Mouse (Mus musculus): ENCODE results near the gene Il17c.

Il17c gene

GRCm38 (mm10) chr8:122460524-122461472, 39.0 kb downstream of the Il17c start, which contains the start of gene Snai3:
Gene Snai3 (minus strand): TSS chr8:122460733.
- DNase-seq (ENCODE audit: low read depth) = peak; percentile 57

GRCm38 (mm10) chr8:122461473-122462148, 39.8 kb downstream of the Il17c start:
- DNase-seq (ENCODE audit: low read depth) = peak; percentile 24

GRCm38 (mm10) chr8:122462510-122462909, 40.7 kb downstream of the Il17c start:
- DNase-seq (ENCODE audit: low read depth) = no peak

DNA sequence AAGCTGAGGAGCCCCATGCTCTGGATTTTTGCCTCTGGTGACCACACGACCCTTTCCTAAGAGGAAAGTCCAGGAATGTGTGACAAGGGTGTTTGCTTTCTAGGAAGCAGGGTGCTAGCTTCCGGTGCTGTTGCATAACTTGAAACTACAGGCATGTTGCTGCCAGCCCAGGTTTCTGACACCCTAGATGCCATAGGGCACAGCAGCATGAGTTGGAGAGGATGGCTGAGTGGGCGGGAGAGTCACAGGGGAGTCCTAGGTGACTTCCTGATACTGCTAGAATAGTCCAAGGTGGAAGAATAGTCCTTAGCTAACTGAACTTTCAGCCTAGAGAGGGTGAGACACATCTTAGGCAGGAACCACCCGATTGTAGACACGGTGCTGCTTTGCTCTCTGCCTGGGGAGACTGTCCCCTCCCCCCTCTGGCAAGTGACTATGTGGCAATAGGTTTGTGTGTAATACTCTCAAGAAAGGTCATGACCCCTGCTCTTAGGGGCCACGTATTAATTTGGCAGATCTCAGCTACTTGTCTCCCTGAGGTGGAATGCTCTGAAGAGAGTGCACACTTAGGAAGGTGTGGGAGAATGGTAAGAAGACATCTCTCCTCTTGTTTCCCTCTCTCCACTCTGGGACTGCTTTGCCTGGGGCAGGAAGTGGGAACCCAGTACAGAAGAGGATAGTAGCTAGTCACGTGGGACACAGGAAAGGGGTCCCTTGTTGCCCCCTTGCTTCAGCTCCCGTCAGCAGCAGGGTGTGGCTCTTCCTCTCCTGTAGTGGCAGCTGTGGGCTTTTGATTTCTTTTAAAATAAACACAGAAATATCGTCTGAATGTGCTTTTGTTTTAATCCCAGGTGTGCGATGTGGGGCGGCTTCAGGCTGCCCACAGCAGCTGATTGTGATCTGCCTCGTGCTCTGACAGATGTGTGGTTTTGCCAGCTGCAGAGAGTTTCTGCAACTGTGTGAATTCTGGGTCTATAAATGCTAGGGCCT, 42.1 kb downstream of the Il17c start:
- DNase-seq (ENCODE audit: low read depth) = peak; percentile 62

GRCm38 (mm10) chr8:122464985-122465384, 43.2 kb downstream of the Il17c start:
- DNase-seq (ENCODE audit: low read depth) = no peak

DNA sequence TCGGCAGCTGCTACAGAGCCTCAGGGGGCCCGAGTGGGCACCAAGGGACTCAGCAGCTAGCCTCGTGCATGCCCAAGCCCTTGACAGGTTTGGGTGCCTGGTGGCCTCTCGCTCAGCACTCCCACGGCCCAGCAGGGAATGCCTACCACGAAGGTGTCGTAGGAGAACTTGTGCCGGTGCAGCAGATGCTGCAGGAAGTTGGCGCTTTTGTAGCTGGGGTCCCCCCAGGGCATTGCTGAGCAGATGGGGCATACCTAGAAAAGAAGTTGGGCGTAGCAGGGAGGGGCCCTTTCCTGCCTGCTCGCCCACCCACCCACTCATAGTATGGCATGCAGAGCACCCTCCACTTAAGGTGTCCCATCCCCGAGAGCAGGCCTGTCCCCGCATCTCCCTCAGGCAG, 46.0 kb downstream of the Il17c start:
- DNase-seq (ENCODE audit: low read depth) = no peak

GRCm38 (mm10) chr8:122469407-122469806, 47.6 kb downstream of the Il17c start:
- DNase-seq (ENCODE audit: low read depth) = no peak

- DNase-seq (ENCODE audit: low read depth) = no peak
These were observed 48.1 kb downstream of the Il17c start for GRCm38 (mm10) chr8:122469965-122470364.

DNA sequence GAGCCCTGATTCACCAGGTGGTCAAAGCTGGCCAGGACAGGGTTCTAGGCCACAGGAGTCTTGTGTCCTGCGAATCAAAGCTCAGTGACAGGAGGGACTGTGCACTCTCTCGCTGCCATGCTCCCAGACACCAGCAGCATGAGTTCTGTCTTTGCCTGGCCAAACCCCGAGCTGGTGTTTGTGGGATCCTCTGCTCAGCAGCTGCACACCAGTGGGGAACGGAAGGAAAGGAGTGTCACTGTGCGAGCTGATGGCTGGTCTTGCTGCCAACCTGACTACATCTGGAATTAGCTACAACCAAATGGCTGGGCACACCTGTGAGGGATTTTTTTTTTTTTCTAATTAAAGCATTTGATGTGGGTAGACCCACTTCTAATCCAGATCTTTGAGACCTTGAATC, 48.9 kb downstream of the Il17c start:
- no peak for DNase-seq (ENCODE audit: low read depth)
